Mouse (Mus musculus) CD4-positive helper T cell, adult 2 months (primary cell): Measurements from ENCODE around the gene Olfr1132.
"Not testable (repeated sequence)": the region's sequence is repeated elsewhere in the genome, so short reads cannot be mapped to it uniquely, and the experiment has no call there.

ENCODE experiments used
- DNase-seq: peaks from one replicate; pipeline ENCODE4 v3.0.0-alpha.2; 2012; ENCODE audit warnings: low read depth, missing footprints, low spot score

Gene Olfr1132

GRCm38 (mm10) chr2:87637435-87637834 is at the start of gene Olfr1132:
Gene Olfr1132, minus strand, starts transcription at chr2:87637535.
- DNase-seq: no peak

GRCm38 (mm10) chr2:87673564-87673963 is 36.2 kb upstream of the Olfr1132 start, which contains the start of gene Olfr1135:
Gene Olfr1135, minus strand, starts transcription at chr2:87673664.
- no peak for DNase-seq

- DNase-seq: no peak
Measured at GRCm38 (mm10) chr2:87658360-87658759, 21.0 kb upstream of the Olfr1132 start, which contains the start of gene Olfr1134. Gene Olfr1134, minus strand, starts transcription at chr2:87658460.

GRCm38 (mm10) chr2:87647274-87647673 is 9.9 kb upstream of the Olfr1132 start, which contains the start of gene Olfr1133:
Gene Olfr1133, minus strand, starts transcription at chr2:87647374.
- DNase-seq: no peak

GRCm38 (mm10) chr2:87642441-87642840 is 5.1 kb upstream of the Olfr1132 start:
- no peak for DNase-seq

- DNase-seq: no peak
Measured at GRCm38 (mm10) chr2:87626804-87627203, 10.5 kb downstream of the Olfr1132 start, which contains the start of gene Olfr1131. Gene Olfr1131, plus strand, starts transcription at chr2:87627104.

- not testable (repeated sequence) for DNase-seq
Measured at GRCm38 (mm10) chr2:87605912-87606311, 31.4 kb downstream of the Olfr1132 start, which contains the start of gene Olfr1130. Gene Olfr1130, plus strand, starts transcription at chr2:87606212.
